Mouse (Mus musculus) myocyte (in vitro differentiated cells): ENCODE measurements around the gene Mcl1. TPM values are rescaled to one million over a fixed set of nuclear protein-coding genes. Genes with fewer than 3 reads are reported as not detected.
A peak's percentile ranks its signal among the peaks of the same experiment; 100 is the strongest.
"Not testable (repeated sequence)": the region's sequence is repeated elsewhere in the genome, so short reads cannot be mapped to it uniquely, and the experiment has no call there.

Source experiments
- H3K27me3 ChIP-seq: one replicate; pipeline ENCODE4 v1.6.1; 2011; ENCODE audit not compliant: control insufficient read depth, insufficient read depth, insufficient read length
- H3K36me3 ChIP-seq: one replicate; pipeline ENCODE4 v1.6.1; 2011; ENCODE audit not compliant: control insufficient read depth, insufficient read depth
- H3K4me2 ChIP-seq: one replicate; pipeline ENCODE4 v1.6.1; 2011; ENCODE audit warnings: low read depth, control low read depth
- H3K4me3 ChIP-seq: one replicate; pipeline ENCODE4 v1.5.1; 2011; ENCODE audit warnings: mild to moderate bottlenecking, control low read depth, moderate library complexity
- H3K79me2 ChIP-seq: one replicate; pipeline ENCODE4 v1.6.1; 2011; ENCODE audit not compliant: control insufficient read depth, insufficient read depth
- H3ac ChIP-seq: one replicate; pipeline ENCODE4 v1.6.1; 2011; ENCODE audit not compliant: control insufficient read depth, insufficient read length
- CEBPB ChIP-seq: IDR thresholded peaks from 2 replicates; pipeline ENCODE4 v1.6.1; 2011; ENCODE audit warnings: mild to moderate bottlenecking, moderate library complexity; ENCODE audit not compliant: poor library complexity, insufficient read depth, severe bottlenecking
- E2F4 ChIP-seq: IDR thresholded peaks from one replicate; pipeline ENCODE4 v1.6.1; 2011; ENCODE audit warnings: mild to moderate bottlenecking, control low read depth, moderate library complexity; ENCODE audit not compliant: insufficient read depth
- MAX ChIP-seq: IDR thresholded peaks from one replicate; pipeline ENCODE4 v1.6.1; 2011; ENCODE audit warnings: low read depth, mild to moderate bottlenecking, control low read depth
- MYOD1 ChIP-seq, 3 experiments: IDR thresholded peaks; one replicate each; pipeline ENCODE4 v1.6.1; 2011; ENCODE audit warnings: control low read depth in 2 of 3, low read depth in 2 of 3, mild to moderate bottlenecking in 2 of 3, moderate library complexity in 1 of 3; ENCODE audit not compliant: insufficient read length in 2 of 3, control insufficient read depth in 1 of 3
- MYOG ChIP-seq, 3 experiments: IDR thresholded peaks; one replicate each; pipeline ENCODE4 v1.6.1; 2011; ENCODE audit warnings: control low read depth in 2 of 3, low read depth in 2 of 3, mild to moderate bottlenecking in 2 of 3; ENCODE audit not compliant: insufficient read length in 2 of 3, control insufficient read depth in 1 of 3, insufficient read depth in 1 of 3
- POLR2A ChIP-seq: IDR thresholded peaks from one replicate; pipeline ENCODE4 v1.6.1; 2011; ENCODE audit warnings: low read depth, mild to moderate bottlenecking, control low read depth, moderate library complexity; ENCODE audit not compliant: insufficient read length
- POLR2AphosphoS2 ChIP-seq: IDR thresholded peaks from one replicate; pipeline ENCODE4 v1.6.1; 2011; ENCODE audit warnings: low read depth, control low read depth; ENCODE audit not compliant: insufficient read length
- REST ChIP-seq: IDR thresholded peaks from one replicate; pipeline ENCODE4 v1.6.1; 2011; ENCODE audit warnings: mild to moderate bottlenecking, control low read depth, moderate library complexity; ENCODE audit not compliant: insufficient read depth, insufficient read length
- SRF ChIP-seq: IDR thresholded peaks from one replicate; pipeline ENCODE4 v1.6.1; 2011; ENCODE audit warnings: low read depth; ENCODE audit not compliant: control insufficient read depth, insufficient read length
- TCF12 ChIP-seq: IDR thresholded peaks from one replicate; pipeline ENCODE4 v1.6.1; 2011; ENCODE audit warnings: mild to moderate bottlenecking, control low read depth; ENCODE audit not compliant: poor library complexity, insufficient read depth, severe bottlenecking
- TCF3 ChIP-seq: IDR thresholded peaks from one replicate; pipeline ENCODE4 v1.6.1; 2011; ENCODE audit warnings: low read depth, control low read depth; ENCODE audit not compliant: insufficient read length
- USF1 ChIP-seq: IDR thresholded peaks from one replicate; pipeline ENCODE4 v1.6.1; 2011; ENCODE audit warnings: low read depth, mild to moderate bottlenecking, control low read depth, moderate library complexity
- polyA plus RNA-seq: library from polyadenylated mRNA; unstranded; fragments of >200 nt; fragmentation: generic; extraction: Trizol; gene quantifications from one replicate; pipeline ENCODE4 v1.2.1, GENCODE M21; 2012; ENCODE audit warnings: missing spikeins

Mcl1 gene
- polyA plus RNA-seq, 1 experiment = 51.6 TPM

DNA sequence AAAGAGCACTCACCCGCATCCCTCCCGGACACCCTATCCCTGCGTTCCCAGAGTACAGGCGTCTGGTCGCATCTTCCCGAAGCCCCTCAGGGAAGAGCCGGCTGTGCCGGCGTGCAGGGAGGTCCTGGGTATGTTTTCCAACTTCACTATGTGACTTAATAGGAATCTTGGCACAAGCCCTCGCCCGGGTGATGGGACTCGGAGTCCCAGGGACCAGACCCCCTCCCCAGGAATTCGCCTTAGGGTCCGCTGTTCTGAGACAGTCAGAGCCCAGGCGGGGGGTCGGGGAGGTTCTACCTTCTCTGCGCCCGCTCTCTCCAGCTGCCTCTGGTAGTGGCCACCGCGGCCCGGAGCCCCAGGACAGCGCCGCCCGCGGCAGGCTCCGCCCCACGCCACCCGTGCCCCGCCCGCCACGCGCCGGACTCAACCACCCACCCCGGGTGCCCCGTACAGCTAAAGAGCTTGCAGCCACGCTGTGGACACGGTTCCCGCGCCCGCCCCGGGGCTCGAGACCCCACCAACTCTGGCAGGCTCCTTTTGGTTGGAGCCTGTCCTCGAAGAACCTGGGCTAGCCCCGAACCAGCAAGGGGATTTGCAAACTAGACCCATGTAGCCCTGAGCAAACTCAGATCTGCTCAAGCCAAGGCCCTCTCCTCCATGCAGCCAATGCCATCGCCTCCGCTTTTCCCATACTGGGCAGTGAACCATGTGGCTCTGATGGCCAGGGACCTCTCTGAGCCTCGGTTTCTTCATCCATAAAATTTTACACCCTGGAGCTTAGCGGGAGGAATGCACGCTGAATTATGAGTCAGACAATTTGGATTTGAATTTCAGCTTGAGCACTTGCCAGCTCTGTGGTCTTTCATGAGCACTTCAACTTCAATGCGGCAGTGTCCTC is 29.2 kb downstream of the Mcl1 start, which contains the start of gene Adamtsl4:
Gene Adamtsl4 (minus strand): TSS at position 394 of the 898 bp plus-strand sequence.
- H3K4me3 ChIP-seq = peak within 1 kb of the TSS; percentile 30
- H3K4me2 ChIP-seq = peak within 1 kb of the TSS; percentile 97
- H3K36me3 ChIP-seq = no peaks in the 10 kb centered on the region
- no peak for TF ChIP-seq TCF3
- peak; percentile 9 for TF ChIP-seq TCF12
- no peak for TF ChIP-seq MAX
- TF ChIP-seq CEBPB = peak; percentile 40; the same call in 1 of the 2 replicates
- peak; percentile 34 for TF ChIP-seq SRF
- TF ChIP-seq REST = no peak
- no peak for TF ChIP-seq E2F4
- no peak for TF ChIP-seq MYOG (IDR thresholded peaks at IDR 0.05; ENCODE audit: control insufficient read depth in 1 of 3, insufficient read depth in 1 of 3, insufficient read length in 2 of 3, low read depth in 2 of 3)
- no peak for TF ChIP-seq MYOD1 (IDR thresholded peaks at IDR 0.05; ENCODE audit: control insufficient read depth in 1 of 3, insufficient read length in 2 of 3, low read depth in 2 of 3)
- TF ChIP-seq POLR2AphosphoS2 = peak; percentile 24
- TF ChIP-seq USF1 = peak; percentile 19
- peak; percentile 39 for TF ChIP-seq POLR2A
- H3ac ChIP-seq = peak within 1 kb of the TSS; percentile 17
- H3K27me3 ChIP-seq = no peaks in the 10 kb centered on the region
- H3K79me2 ChIP-seq = no peaks in the 10 kb centered on the region

DNA sequence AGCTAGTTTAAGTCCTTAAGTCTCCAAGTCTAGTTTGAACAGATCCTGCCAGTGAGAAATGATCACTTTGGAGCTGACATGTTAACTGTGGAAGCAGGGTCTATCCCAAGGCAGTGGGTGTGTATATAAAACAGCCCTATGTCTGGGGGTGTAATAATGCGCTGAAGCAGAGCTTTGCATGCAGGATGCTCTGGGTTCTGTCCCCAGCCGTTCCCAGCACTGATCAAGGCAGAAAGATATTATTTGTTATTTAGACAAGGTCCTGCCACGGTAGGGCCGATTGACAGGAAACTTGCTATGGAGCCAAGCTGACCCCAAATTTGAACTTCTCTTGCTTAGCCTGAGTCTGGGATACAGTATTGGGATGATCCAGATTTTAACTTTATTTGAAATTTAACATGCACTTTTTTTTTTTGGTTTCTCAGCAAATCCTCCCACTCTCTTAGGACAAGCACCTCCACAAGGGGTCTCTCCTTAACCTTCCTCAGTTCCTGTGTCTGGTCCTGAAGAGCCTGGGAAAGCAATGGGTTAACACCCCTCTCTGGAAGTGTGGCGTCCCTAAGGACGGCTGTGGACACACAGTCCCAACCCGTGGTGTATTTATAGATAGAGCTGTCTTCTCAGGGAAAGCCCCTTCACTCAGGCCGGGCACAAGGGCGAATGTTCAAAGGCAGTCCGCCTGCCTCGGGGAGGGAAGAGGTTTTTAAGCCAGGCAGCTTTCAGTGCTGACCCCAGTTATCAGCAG is 30.8 kb downstream of the Mcl1 start:
- Histone ChIP-seq H3K4me2 (peak overlapping the region; percentile 97), H3K27me3 (no peaks in the 10 kb centered on the region), H3K36me3 (no peaks in the 10 kb centered on the region), H3K4me3 (no peak overlapping the region), H3ac (no peak overlapping the region), H3K79me2 (no peaks in the 10 kb centered on the region)
- no peak for TF ChIP-seq USF1
- TF ChIP-seq MYOD1 (IDR thresholded peaks at IDR 0.05; ENCODE audit: control insufficient read depth in 1 of 3, insufficient read length in 2 of 3, low read depth in 2 of 3) = no peak
- TF ChIP-seq MYOG (IDR thresholded peaks at IDR 0.05; ENCODE audit: control insufficient read depth in 1 of 3, insufficient read depth in 1 of 3, insufficient read length in 2 of 3, low read depth in 2 of 3) = no peak
- no peak for TF ChIP-seq POLR2AphosphoS2
- no peak for TF ChIP-seq TCF3

DNA sequence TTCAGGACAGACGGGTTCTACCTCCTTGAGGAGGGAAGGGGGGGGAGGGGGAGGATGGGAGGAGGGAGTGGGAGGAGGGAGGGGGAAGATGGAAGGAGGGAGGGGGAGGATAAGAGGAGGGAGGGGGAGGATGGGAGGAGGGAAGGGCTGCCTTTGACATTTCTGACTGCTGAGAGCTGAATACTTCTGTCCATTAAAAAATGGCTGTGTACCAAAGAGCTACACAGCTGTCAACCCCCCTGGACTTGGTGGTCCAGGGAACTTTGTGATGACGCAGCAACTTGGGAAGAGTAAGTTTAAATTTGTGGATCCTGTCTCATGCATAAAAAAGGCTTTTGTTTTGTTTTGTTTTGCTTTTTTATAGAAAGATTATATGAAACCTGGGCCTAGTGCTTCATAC is 31.4 kb downstream of the Mcl1 start:
- no peak overlapping the region for H3K4me3 ChIP-seq
- H3K4me2 ChIP-seq = peak overlapping the region; percentile 44
- no peaks in the 10 kb centered on the region for H3K27me3 ChIP-seq
- H3K79me2 ChIP-seq = no peaks in the 10 kb centered on the region
- no peaks in the 10 kb centered on the region for H3K36me3 ChIP-seq
- TF ChIP-seq MYOG (IDR thresholded peaks at IDR 0.05; ENCODE audit: control insufficient read depth in 1 of 3, insufficient read depth in 1 of 3, insufficient read length in 2 of 3, low read depth in 2 of 3) (no peak), MYOD1 (IDR thresholded peaks at IDR 0.05; ENCODE audit: control insufficient read depth in 1 of 3, insufficient read length in 2 of 3, low read depth in 2 of 3) (no peak), TCF3 (no peak), TCF12 (no peak), MAX (no peak), SRF (no peak), USF1 (no peak), E2F4 (no peak), REST (no peak), CEBPB (no peak), POLR2AphosphoS2 (no peak), POLR2A (no peak)
- H3ac ChIP-seq = no peak overlapping the region

DNA sequence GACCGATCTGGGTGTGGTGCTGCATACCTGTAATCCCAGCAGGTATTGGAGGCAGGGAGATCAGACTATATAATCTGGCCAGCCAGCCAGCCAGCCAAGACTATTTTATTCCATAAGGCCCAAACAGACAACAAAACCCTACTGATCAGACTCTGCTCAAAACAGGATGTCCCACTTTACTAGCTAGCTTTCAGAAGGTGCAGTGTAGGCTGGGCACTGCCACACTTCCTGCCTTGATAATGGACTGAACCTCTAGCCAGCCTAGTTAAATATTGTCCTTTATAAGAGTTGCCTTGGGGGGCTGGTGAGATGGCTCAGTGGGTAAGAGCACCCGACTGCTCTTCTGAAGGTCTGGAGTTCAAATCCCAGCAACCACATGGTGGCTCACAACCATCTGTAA is 32.0 kb downstream of the Mcl1 start:
- H3K36me3 ChIP-seq, H3K4me2 ChIP-seq, H3K79me2 ChIP-seq, H3K27me3 ChIP-seq, H3ac ChIP-seq, H3K4me3 ChIP-seq: not testable (repeated sequence)

DNA sequence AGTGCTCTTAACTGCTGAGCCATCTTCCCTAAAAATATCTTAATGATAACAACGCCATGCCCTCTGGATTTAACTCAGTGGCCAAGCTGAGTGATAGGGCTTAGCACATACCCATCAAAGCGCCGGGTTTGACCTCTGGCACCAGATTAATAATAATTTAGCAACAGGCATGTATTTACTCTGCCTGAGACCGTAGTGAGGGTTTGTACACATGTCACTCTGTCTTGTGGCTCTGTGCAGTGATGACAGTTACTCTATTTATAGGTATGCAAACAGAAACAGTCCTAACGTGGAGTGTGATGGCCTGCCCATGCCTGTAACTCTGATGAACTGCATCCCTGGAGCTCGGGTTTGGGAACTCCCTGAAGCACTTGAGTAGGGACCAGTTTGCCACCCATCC is 34.1 kb downstream of the Mcl1 start:
- no peaks in the 10 kb centered on the region for H3K36me3 ChIP-seq
- no peaks in the 10 kb centered on the region for H3K79me2 ChIP-seq
- TF ChIP-seq TCF3 = no peak
- TF ChIP-seq MYOD1 (IDR thresholded peaks at IDR 0.05; ENCODE audit: control insufficient read depth in 1 of 3, insufficient read length in 2 of 3, low read depth in 2 of 3) = peak in 1 of 3 experiments; percentile 23
- no peak for TF ChIP-seq MAX
- peak; percentile 20; the same call in 1 of the 2 replicates for TF ChIP-seq CEBPB
- no peak for TF ChIP-seq E2F4
- H3K4me3 ChIP-seq = no peak overlapping the region
- H3K4me2 ChIP-seq = no peak overlapping the region
- no peak overlapping the region for H3ac ChIP-seq
- no peaks in the 10 kb centered on the region for H3K27me3 ChIP-seq
